Mouse (Mus musculus): ENCODE measurements around the gene Gm36210. TPM values are rescaled to one million over a fixed set of nuclear protein-coding genes. Genes with fewer than 3 reads are reported as not detected.

Gene Gm36210
- polyA plus RNA-seq (2015; fragmentation: Nextera tagmentation; extraction: Ambion mirVana): 0.26 and 0.45 TPM in 2 replicates

DNA sequence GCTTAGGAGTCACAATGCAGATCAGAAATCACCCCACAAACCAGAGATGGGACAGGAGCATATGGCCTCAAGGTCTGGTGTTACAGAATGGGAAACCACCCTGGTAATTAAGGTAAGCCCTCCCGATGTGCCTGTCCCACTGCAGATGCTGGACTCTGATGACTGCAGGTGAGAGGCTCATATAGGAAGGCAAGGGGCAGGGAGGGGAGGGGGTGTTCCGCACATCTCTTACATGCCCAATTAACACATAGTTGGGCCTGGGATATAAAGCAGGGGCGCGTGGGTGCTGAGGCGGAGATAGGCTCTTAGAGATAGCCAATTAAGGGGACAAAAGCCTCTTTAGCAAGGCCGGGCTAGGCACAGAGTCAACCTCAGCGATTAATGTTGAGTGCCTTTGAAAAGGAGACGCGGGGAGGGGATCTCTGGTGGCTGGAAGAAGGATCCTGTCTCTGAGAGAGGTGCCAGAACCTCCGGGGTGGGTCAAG is at the start of gene Gm36210:
Gm36210 (minus strand) TSS at position 51 of the 485 bp plus-strand sequence.
- ATAC-seq: no peak
- no peak within 1 kb of the TSS for H3K4me2 ChIP-seq
- no peaks in the 10 kb centered on the region for H3K36me3 ChIP-seq (ENCODE audit: poor library complexity, severe bottlenecking)
- H3K4me3 ChIP-seq: no peak within 1 kb of the TSS
- 0 out of 2 replicates have a peak within 1 kb of the TSS, but pooled peaks have one; percentile 9 for H3K9ac ChIP-seq
- WGBS: 7% methylated on average over 10 of the region's 10 CpGs
- H3K27ac ChIP-seq: no peak within 1 kb of the TSS
- peaks cover 10% of the 10 kb centered on the region for H3K4me1 ChIP-seq
- H3K9me3 ChIP-seq (replicated peaks): no peaks in the 10 kb centered on the region
- H3K27me3 ChIP-seq: no peaks in the 10 kb centered on the region

DNA sequence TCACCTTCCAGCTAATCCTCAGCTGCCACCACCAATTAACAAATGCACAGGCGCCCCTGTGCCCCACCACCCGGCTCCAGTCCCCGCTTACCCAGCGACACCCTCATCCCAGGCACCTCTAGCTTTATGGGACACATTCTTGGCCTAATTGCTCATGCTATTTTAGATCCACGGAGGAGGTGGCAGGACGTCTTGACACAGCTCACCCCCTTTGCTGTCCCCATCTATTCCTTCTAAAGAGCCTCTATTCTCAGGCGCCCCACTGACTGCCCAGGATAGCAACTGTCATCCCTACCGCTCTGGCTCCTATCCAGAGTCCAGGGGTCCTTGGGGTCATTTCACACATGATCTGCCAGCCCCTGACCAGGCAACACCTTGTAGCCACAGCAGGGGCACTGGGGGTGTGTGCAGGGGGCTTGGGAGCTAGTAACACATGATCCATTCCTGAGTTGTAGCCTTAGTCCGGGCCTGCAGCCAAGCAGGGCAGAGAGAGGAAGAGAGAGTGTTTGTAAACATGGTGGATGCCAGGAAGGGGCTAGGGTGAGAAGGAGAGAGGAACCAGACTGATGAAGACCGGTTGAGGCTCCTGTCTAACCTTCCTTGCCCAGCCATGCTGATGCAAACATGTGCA is 47.6 kb upstream of the Gm36210 start:
- 28% methylated on average over 10 of the region's 10 CpGs for WGBS
- 0 out of 2 replicates have a peak, but pooled peaks cover 2% of the 10 kb centered on the region for H3K4me1 ChIP-seq
- no peaks in the 10 kb centered on the region for H3K27me3 ChIP-seq
- no peak for ATAC-seq
- H3K27ac ChIP-seq: no peak overlapping the region
- no peak overlapping the region for H3K4me3 ChIP-seq
- H3K36me3 ChIP-seq (ENCODE audit: poor library complexity, severe bottlenecking): no peaks in the 10 kb centered on the region
- no peak overlapping the region for H3K4me2 ChIP-seq
- no peaks in the 10 kb centered on the region for H3K9me3 ChIP-seq (replicated peaks)
- H3K9ac ChIP-seq: no peak overlapping the region; the same call in 1 of the 2 replicates

DNA sequence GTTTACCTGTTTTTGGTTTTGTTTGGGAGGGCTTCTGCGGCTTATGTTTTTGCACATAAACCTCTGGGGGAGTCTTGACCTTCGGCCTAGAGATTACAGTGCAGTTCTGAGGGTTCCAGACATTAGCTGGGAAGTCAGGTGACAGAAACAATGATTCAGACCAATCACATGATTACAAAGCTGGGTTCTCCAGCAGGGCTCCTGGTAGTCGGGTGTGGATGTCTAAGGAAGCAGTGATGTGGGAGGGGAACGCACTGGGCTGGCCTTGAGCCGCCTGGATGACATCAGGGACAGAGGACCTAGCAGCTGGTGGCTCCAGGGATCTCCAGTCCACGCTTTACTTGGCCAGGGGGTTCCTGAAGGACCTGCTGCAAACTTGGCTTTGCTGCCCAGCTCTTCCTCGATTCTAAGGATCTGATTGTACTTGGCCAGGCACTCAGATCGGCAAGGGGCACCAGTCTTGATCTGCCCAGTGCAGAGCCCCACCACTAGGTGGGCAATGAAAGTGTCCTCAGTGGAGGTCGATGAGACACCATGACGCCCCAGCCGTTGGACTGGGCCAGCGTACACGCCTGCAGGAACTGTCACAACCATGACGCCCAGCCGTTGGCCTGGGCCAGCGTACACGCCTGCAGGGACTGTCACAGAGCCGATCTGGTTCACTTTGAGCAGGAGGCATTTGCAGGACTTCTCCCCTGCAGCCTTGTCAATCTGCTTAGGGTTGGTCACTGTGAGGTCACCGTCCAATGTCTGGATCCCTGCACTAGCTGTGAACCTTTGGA is 44.4 kb upstream of the Gm36210 start:
- ATAC-seq: no peak

DNA sequence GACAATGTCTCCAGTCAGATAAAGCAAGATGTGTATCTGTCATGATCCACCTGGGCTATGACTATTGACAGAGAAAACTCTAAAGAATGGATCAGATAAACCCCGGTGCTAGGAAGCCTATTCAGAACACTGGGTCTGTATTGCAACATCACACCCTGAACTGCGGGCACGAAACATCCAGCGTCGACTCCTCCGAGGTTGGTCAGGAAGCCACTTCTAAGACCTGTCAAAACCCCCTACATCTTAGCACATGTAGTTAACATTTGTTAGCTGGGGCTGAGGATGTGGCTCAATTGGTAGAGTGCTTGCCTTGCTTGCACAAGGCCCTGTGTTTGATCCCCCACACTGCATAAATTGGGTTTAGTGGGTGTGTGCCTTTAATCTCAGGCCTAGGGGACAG is 42.1 kb upstream of the Gm36210 start:
- Histone ChIP-seq H3K4me2 (no peak overlapping the region), H3K4me1 (no peaks in the 10 kb centered on the region), H3K9me3 (replicated peaks) (no peaks in the 10 kb centered on the region), H3K4me3 (no peak overlapping the region), H3K27me3 (no peaks in the 10 kb centered on the region), H3K27ac (no peak overlapping the region), H3K9ac (no peak overlapping the region), H3K36me3 (ENCODE audit: poor library complexity, severe bottlenecking) (no peaks in the 10 kb centered on the region)
- WGBS: 88% methylated on average over 6 of the region's 6 CpGs
- no peak for ATAC-seq

More for the DNA sequence above, 44.4 kb upstream of the Gm36210 start:
- Histone ChIP-seq H3K9me3 (replicated peaks) (no peaks in the 10 kb centered on the region), H3K4me3 (no peak overlapping the region), H3K4me1 (0 out of 2 replicates have a peak, but pooled peaks cover 2% of the 10 kb centered on the region), H3K27me3 (no peaks in the 10 kb centered on the region), H3K36me3 (ENCODE audit: poor library complexity, severe bottlenecking) (no peaks in the 10 kb centered on the region), H3K27ac (no peak overlapping the region), H3K9ac (no peak overlapping the region), H3K4me2 (no peak overlapping the region)
- WGBS: 88% methylated on average over 19 of the region's 19 CpGs

DNA sequence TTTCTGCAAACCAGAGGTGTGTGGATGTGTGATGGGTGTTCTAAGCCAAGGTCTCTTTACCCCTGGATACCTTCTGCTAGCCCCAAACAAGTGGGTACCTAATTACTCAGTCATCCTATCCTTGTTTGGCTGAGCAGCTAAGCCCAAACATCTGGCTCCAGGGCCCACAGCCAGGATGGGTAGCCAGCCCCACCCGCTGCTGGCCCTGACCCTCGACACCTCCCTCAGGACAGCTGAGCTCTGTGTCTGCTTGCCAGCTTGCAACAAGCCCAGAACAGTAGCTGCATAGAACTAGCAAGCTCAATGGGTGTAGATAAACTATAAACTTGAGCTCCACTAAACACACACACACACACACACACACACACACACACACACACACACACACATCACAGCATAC is 41.5 kb upstream of the Gm36210 start:
- H3K36me3 ChIP-seq (ENCODE audit: poor library complexity, severe bottlenecking): no peaks in the 10 kb centered on the region
- no peak for ATAC-seq
- WGBS: 70% methylated on average over 2 of the region's 2 CpGs
- no peak overlapping the region for H3K27ac ChIP-seq
- no peak overlapping the region for H3K9ac ChIP-seq
- H3K9me3 ChIP-seq (replicated peaks): no peaks in the 10 kb centered on the region
- H3K4me3 ChIP-seq: no peak overlapping the region
- H3K4me1 ChIP-seq: no peaks in the 10 kb centered on the region
- no peak overlapping the region for H3K4me2 ChIP-seq
- H3K27me3 ChIP-seq: no peaks in the 10 kb centered on the region

DNA sequence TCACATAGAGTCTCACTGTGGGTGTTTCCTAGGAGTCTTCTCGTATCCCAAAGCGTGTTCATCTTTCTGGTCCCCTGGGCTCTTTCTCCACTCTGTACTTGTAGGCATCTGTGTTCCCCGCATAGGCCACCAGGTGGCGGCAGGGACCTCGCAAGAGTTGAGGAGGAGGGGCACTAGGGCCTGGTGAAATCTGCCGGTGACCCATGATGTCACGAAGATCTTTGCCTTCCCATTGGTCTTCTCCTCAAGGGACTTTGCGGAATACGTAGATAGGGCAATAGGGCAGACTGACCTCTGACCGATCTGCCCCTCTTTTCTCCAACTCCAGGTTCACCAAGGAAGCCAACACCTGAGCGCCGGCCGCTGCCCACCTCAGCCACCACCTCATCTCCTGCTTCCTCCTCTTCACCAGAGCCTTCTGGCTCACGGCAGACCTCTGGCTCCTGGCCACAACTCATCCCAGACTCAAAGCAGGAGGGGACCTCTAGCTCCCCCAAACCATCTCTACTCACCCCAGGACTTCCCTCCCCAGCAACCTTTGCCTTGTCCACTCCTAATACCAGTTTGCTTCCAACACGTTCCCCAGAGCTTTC is 37.0 kb upstream of the Gm36210 start:
- H3K9ac ChIP-seq: no peak overlapping the region
- peak; percentile 85 for ATAC-seq
- H3K4me1 ChIP-seq: no peaks in the 10 kb centered on the region
- no peak overlapping the region for H3K27ac ChIP-seq
- H3K36me3 ChIP-seq (ENCODE audit: poor library complexity, severe bottlenecking): no peaks in the 10 kb centered on the region
- H3K9me3 ChIP-seq (replicated peaks): no peaks in the 10 kb centered on the region
- H3K4me3 ChIP-seq: peak overlapping the region; percentile 26
- 18% methylated on average over 15 of the region's 15 CpGs for WGBS
- no peaks in the 10 kb centered on the region for H3K27me3 ChIP-seq
- peak overlapping the region; percentile 49 for H3K4me2 ChIP-seq

DNA sequence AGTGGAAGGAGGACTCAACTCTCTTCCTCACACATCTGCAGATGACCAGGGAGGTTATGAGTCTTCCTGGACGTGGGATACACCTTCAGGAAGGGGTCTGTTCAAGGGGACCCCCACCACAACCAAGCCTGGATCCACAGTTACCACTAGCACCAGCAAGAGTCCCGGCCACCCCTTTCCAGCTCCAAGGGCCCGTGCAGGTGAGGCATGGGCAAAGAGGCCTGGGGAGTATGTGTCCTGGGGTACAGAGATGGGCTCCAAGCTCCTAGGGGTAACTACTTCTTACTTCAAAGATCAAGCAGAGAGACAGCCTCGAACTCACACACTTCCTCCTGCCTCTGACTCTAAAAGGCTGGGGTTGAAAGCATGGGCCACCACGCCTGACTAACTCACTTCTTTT is 36.4 kb upstream of the Gm36210 start:
- H3K27me3 ChIP-seq: no peaks in the 10 kb centered on the region
- no peaks in the 10 kb centered on the region for H3K4me1 ChIP-seq
- no peak for ATAC-seq
- 58% methylated on average over 5 of the region's 5 CpGs for WGBS
- H3K9me3 ChIP-seq (replicated peaks): no peaks in the 10 kb centered on the region
- H3K4me3 ChIP-seq: no peak overlapping the region
- no peak overlapping the region for H3K9ac ChIP-seq
- H3K36me3 ChIP-seq (ENCODE audit: poor library complexity, severe bottlenecking): no peaks in the 10 kb centered on the region
- H3K27ac ChIP-seq: no peak overlapping the region
- H3K4me2 ChIP-seq: no peak overlapping the region

DNA sequence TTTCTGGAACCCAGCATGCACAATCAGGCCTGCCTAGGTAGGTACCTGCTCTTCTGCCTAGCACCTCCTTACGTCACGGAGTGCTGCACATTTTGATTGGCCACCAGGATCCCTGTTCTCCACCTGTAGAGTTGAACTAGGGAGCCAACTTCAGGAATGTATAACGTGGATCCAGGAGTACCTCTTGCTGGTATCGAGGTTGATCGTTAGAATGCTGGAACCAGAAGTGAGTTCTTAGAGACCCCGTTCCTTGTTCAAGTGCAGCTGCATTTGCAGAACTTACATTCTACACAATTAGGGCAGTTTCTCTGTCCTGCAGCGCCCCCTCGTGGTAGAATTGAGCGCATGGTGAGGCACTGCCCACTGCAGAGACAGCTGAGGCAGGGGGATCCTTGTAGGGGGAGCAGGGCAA is 33.8 kb upstream of the Gm36210 start:
- H3K4me1 ChIP-seq: no peaks in the 10 kb centered on the region
- H3K9me3 ChIP-seq (replicated peaks): no peaks in the 10 kb centered on the region
- peak; percentile 55; the same call in 1 of the 2 replicates for ATAC-seq
- 20% methylated on average over 9 of the region's 9 CpGs for WGBS
- no peaks in the 10 kb centered on the region for H3K36me3 ChIP-seq (ENCODE audit: poor library complexity, severe bottlenecking)
- no peak overlapping the region for H3K27ac ChIP-seq
- no peak overlapping the region for H3K9ac ChIP-seq
- H3K4me3 ChIP-seq: no peak overlapping the region
- no peaks in the 10 kb centered on the region for H3K27me3 ChIP-seq
- no peak overlapping the region for H3K4me2 ChIP-seq

DNA sequence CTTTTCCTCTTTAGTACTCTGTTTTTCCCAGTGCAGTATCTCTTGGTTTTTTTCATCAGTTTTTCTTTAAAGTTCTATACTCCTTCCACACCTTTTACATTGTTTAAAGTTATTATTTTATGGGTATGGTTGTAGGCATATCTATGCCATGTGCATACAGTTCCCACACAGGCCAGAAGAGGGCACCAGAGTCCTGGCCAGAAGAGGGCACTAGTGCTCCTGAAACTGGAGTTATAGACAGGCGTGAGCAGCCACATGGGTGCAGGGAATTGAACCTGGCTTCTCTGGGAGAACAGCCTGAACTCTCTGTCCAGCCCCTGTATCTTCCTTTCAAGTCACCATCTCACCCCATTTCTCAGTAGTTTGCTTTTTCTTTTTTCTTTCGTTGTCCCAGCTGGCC is 32.1 kb upstream of the Gm36210 start:
- no peaks in the 10 kb centered on the region for H3K36me3 ChIP-seq (ENCODE audit: poor library complexity, severe bottlenecking)
- 0 out of 2 replicates have a peak, but pooled peaks have one; percentile 26 for ATAC-seq
- H3K27ac ChIP-seq: no peak overlapping the region
- no peaks in the 10 kb centered on the region; the same call in 1 of the 2 replicates for H3K9me3 ChIP-seq (replicated peaks)
- H3K27me3 ChIP-seq: no peaks in the 10 kb centered on the region
- 44% methylated on average over 2 of the region's 2 CpGs for WGBS
- no peaks in the 10 kb centered on the region for H3K4me1 ChIP-seq
- no peak overlapping the region for H3K4me3 ChIP-seq
- no peak overlapping the region for H3K4me2 ChIP-seq
- H3K9ac ChIP-seq: no peak overlapping the region

DNA sequence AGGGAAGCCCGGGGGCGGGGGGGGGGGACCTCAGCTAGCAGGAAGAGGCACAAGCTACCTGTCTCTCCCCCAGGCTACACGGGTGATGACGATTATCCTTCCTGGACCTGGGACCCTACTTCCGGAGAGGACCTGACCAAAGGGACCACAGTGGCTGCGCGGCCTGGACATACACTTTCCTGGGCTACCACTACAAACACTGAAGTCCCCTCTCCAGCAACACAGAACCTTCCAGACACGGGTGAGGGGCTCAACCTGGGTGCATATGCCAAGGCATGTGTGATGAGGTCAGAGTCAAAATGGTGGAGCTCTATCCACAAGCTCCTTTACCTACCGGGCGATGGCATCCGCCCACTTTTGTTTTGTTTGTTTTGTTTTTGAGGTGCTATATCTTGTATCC is 31.1 kb upstream of the Gm36210 start:
- 79% methylated on average over 11 of the region's 11 CpGs for WGBS
- no peaks in the 10 kb centered on the region; the same call in 1 of the 2 replicates for H3K9me3 ChIP-seq (replicated peaks)
- no peak for ATAC-seq
- no peaks in the 10 kb centered on the region for H3K4me1 ChIP-seq
- no peak overlapping the region for H3K9ac ChIP-seq
- no peaks in the 10 kb centered on the region for H3K27me3 ChIP-seq
- H3K36me3 ChIP-seq (ENCODE audit: poor library complexity, severe bottlenecking): no peaks in the 10 kb centered on the region
- no peak overlapping the region for H3K4me2 ChIP-seq
- H3K4me3 ChIP-seq: no peak overlapping the region
- H3K27ac ChIP-seq: no peak overlapping the region

DNA sequence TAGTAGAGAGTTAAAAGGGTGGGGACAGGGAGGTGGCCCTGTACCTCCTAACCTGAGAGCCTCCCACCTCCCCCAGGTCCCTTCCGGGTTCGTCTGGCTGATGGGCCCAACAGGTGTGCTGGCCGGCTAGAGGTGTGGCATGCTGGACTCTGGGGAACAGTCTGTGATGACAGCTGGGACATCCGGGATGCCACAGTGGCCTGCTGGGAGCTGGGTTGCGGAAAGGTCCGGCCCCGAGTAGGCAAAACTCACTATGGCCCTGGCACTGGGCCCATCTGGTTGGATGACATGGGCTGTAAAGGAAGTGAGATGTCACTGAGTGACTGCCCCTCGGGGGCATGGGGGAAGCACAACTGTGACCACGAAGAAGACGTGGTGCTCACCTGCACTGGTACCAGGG is 30.5 kb upstream of the Gm36210 start:
- no peak overlapping the region for H3K4me3 ChIP-seq
- H3K27ac ChIP-seq: no peak overlapping the region
- H3K9me3 ChIP-seq (replicated peaks): no peaks in the 10 kb centered on the region; the same call in 1 of the 2 replicates
- H3K9ac ChIP-seq: no peak overlapping the region
- 82% methylated on average over 10 of the region's 10 CpGs for WGBS
- H3K36me3 ChIP-seq (ENCODE audit: poor library complexity, severe bottlenecking): no peaks in the 10 kb centered on the region
- no peaks in the 10 kb centered on the region for H3K4me1 ChIP-seq
- no peak overlapping the region for H3K4me2 ChIP-seq
- no peaks in the 10 kb centered on the region for H3K27me3 ChIP-seq
- no peak for ATAC-seq

All from forebrain, embryonic 13.5 days (tissue).